Mouse (Mus musculus) intestine, embryonic 16.5 days (tissue): Measurements from ENCODE around the gene Gm960. TPM values are rescaled to one million over a fixed set of nuclear protein-coding genes. Genes with fewer than 3 reads are reported as not detected.

ENCODE experiments used
- ATAC-seq: fragments of 200-750 bp; cut with Nextera tagmentation; 2 replicates; pipeline ENCODE4 v1.8.0; 2017; ENCODE audit warnings: moderate TSS enrichment, moderate library complexity
- H3K27ac ChIP-seq: fragments of 300-500 bp; sonication (generic); 2 replicates; pipeline ENCODE4 v1.5.1; 2014; ENCODE audit warnings: mild to moderate bottlenecking, low read length
- H3K27me3 ChIP-seq: fragments of 300-500 bp; sonication (generic); replicated peaks from 2 replicates; pipeline ENCODE4 v1.6.1; 2014; ENCODE audit warnings: low read length, control low read depth, mixed read lengths; ENCODE audit not compliant: control insufficient read depth, insufficient read depth
- H3K36me3 ChIP-seq: fragments of 300-500 bp; sonication (generic); 2 replicates; pipeline ENCODE4 v1.6.1; 2014; ENCODE audit warnings: low read length, control low read depth; ENCODE audit not compliant: control insufficient read depth, insufficient read depth
- H3K4me1 ChIP-seq: fragments of 300-500 bp; sonication (generic); 2 replicates; pipeline ENCODE4 v1.6.1; 2014; ENCODE audit warnings: low read length, control low read depth, mixed read lengths; ENCODE audit not compliant: control insufficient read depth, insufficient read depth
- H3K4me2 ChIP-seq: fragments of 300-500 bp; sonication (generic); 2 replicates; pipeline ENCODE4 v1.6.1; 2014; ENCODE audit warnings: low read depth, low read length, control low read depth
- H3K4me3 ChIP-seq: fragments of 300-500 bp; sonication (generic); 2 replicates; pipeline ENCODE4 v1.5.1; 2014; ENCODE audit warnings: mild to moderate bottlenecking, low read length
- H3K9ac ChIP-seq: fragments of 300-500 bp; sonication (generic); 2 replicates; pipeline ENCODE4 v1.6.1; 2014; ENCODE audit warnings: low read depth, low read length
- H3K9me3 ChIP-seq: fragments of 300-500 bp; sonication (generic); 2 replicates; pipeline ENCODE4 v1.6.1; 2016; ENCODE audit warnings: low read length, control low read depth; ENCODE audit not compliant: control insufficient read depth
- WGBS: fragments of 180-500 bp; shearing (Covaris S2); extraction: QIAGEN DNeasy Blood & Tissue Kit; methylation state at CpG from one replicate; pipeline ENCODE4 v1.1.7; 2014; 5-methylcytosine and 5-hydroxymethylcytosine counted together
- polyA plus RNA-seq: library from polyadenylated mRNA; unstranded; fragments of >200 nt; fragmentation: Nextera tagmentation; extraction: Ambion mirVana; gene quantifications from 2 replicates; pipeline ENCODE4 v1.2.1, GENCODE M21; 2015

Gm960 gene
- polyA plus RNA-seq, 1 experiment from 2014 or later: 2.1 TPM

DNA sequence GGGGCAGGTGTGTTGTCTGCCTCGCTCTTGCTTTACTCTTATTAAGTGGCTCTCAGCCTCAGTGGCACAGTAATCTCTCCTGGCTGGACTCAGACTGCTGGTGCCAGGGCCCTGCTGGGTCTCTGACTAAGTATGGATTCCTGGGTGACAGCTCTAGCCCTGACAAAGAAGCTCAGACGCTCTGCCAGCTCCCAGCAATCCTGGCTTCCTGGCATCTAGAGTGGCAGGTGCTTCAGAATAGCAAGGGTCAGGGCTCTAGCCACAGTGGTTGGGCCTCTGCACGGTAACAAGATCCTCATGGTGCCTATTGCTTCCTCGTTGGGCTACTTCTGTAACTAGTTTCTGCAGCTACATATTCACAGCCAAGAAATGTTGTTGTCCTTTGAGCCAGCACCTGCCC is 88.4 kb downstream of the Gm960 start:
- ATAC-seq: no peak
- H3K36me3 ChIP-seq: peaks cover 16% of the 10 kb centered on the region
- no peaks in the 10 kb centered on the region for H3K9me3 ChIP-seq
- H3K27ac ChIP-seq: no peak overlapping the region
- no peaks in the 10 kb centered on the region for H3K27me3 ChIP-seq
- H3K4me3 ChIP-seq: no peak overlapping the region
- H3K4me1 ChIP-seq: peaks cover 27% of the 10 kb centered on the region
- WGBS: 62% methylated on average over 4 of the region's 4 CpGs
- no peak overlapping the region for H3K4me2 ChIP-seq
- H3K9ac ChIP-seq: no peak overlapping the region

GRCm38 (mm10) chr19:4608511-4608910 is 90.0 kb downstream of the Gm960 start:
- Histone ChIP-seq H3K9me3 (no peaks in the 10 kb centered on the region), H3K4me3 (no peak overlapping the region), H3K27me3 (no peaks in the 10 kb centered on the region), H3K27ac (no peak overlapping the region), H3K4me1 (peaks cover 33% of the 10 kb centered on the region), H3K36me3 (peaks cover 15% of the 10 kb centered on the region), H3K4me2 (no peak overlapping the region), H3K9ac (no peak overlapping the region)
- WGBS: 82% methylated on average over 4 of the region's 4 CpGs
- no peak for ATAC-seq

GRCm38 (mm10) chr19:4607406-4607805 is 91.1 kb downstream of the Gm960 start:
- H3K27me3 ChIP-seq: no peaks in the 10 kb centered on the region
- no peak for ATAC-seq
- no peak overlapping the region for H3K27ac ChIP-seq
- H3K4me1 ChIP-seq: peaks cover 25% of the 10 kb centered on the region
- no peak overlapping the region for H3K4me2 ChIP-seq
- WGBS: 91% methylated on average over 12 of the region's 12 CpGs
- H3K9me3 ChIP-seq: no peaks in the 10 kb centered on the region
- H3K4me3 ChIP-seq: no peak overlapping the region
- H3K9ac ChIP-seq: no peak overlapping the region
- peaks cover 9% of the 10 kb centered on the region for H3K36me3 ChIP-seq

- Histone ChIP-seq H3K9me3 (no peaks in the 10 kb centered on the region), H3K27me3 (no peaks in the 10 kb centered on the region), H3K4me1 (peaks cover 24% of the 10 kb centered on the region), H3K9ac (no peak overlapping the region), H3K4me3 (no peak overlapping the region), H3K4me2 (no peak overlapping the region), H3K36me3 (no peaks in the 10 kb centered on the region), H3K27ac (no peak overlapping the region)
- 66% methylated on average over 4 of the region's 4 CpGs for WGBS
- no peak for ATAC-seq
Observed at GRCm38 (mm10) chr19:4605654-4606053, 92.8 kb downstream of the Gm960 start.

DNA sequence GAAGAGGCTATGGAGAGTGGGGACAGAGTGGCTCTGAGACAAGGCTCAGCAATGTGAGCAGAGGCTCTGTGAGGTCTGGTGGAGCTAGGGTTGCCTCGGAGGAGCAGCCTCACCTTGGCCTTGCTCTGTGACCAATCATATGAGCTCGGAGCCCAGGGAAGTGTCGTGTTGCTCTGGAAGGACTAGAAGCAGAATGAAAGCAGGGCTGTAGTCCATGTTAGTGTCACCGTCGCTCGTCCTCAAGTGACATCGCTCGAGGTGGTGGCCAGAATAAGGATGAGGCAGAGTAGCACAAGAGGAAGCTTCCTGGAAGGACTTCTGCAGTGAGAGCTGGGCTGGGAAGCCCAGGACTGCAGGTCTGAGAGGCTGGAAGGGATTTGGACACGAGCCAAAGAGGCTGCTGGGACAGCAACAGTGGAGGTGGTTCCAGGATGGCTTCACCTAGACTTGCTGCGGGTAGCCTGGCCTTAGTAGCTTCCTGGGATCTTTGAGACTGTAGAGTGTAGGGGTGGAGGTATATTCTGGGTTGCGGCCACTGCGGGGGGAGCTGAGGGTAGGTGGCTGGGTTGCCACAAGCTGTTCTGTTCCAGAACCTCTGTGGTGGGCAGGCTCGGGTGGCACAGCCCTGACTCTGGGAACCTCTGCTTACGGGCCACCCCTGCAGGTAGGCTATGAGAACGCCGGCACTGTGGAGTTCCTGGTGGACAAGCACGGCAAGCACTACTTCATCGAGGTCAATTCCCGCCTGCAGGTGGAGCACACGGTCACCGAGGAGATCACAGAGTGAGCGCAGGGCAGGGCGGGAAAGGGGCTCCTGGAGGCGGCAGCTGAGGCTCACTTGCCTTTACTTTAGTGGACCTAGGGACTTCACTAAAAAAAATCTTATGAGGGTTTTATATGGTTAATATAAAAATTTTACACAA is 94.4 kb downstream of the Gm960 start:
- Histone ChIP-seq H3K9me3 (no peaks in the 10 kb centered on the region), H3K4me1 (peaks cover 18% of the 10 kb centered on the region), H3K4me2 (no peak overlapping the region; the same call in 1 of the 2 replicates), H3K27ac (peak overlapping the region; percentile 19; the same call in 1 of the 2 replicates), H3K4me3 (no peak overlapping the region), H3K27me3 (no peaks in the 10 kb centered on the region), H3K36me3 (no peaks in the 10 kb centered on the region), H3K9ac (peak overlapping the region; percentile 51)
- 35% methylated on average over 24 of the region's 24 CpGs for WGBS
- peak; percentile 82 for ATAC-seq

DNA sequence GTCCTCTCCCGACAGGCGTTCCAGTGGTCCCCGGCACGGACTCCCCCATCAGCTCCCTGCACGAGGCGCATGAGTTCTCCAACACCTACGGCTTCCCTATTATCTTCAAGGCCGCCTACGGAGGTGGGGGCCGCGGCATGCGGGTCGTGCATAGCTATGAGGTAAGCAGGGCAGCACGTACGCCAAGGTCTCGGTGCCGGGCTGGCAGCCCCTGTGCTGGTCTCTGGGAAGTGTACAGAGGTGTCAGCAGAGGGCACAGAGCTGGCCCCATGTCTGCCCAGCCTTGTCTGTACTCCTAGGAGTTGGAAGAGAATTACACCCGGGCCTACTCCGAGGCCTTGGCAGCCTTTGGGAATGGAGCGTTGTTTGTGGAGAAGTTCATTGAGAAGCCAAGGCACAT is 96.0 kb downstream of the Gm960 start:
- Histone ChIP-seq H3K4me3 (no peak overlapping the region), H3K9me3 (no peaks in the 10 kb centered on the region), H3K27me3 (no peaks in the 10 kb centered on the region), H3K36me3 (no peaks in the 10 kb centered on the region), H3K27ac (no peak overlapping the region), H3K4me1 (peaks cover 22% of the 10 kb centered on the region), H3K9ac (no peak overlapping the region), H3K4me2 (no peak overlapping the region)
- no peak for ATAC-seq
- WGBS: 87% methylated on average over 20 of the region's 20 CpGs

DNA sequence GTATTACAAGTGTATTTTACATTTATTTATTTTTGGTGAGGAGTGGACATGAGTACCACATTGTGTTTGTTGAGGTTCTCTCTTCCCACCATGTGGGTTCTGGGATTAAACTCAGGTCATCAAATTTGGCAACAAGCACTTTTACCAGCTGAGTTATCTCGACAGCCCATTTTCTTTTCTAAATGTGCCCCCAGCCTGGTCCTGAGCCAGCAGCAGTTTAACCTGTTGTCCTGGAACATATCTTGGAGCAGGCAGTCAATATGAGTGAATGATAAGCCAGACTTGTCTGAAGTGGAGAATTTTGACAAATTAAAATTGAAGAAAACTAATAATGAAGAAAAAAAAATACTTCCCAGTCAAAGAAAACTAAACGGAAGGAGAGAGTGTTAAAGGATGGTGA is 102.4 kb downstream of the Gm960 start:
- H3K4me3 ChIP-seq: no peak overlapping the region
- H3K9me3 ChIP-seq: no peaks in the 10 kb centered on the region
- no peak overlapping the region for H3K4me2 ChIP-seq
- H3K36me3 ChIP-seq: no peaks in the 10 kb centered on the region
- H3K4me1 ChIP-seq: peaks cover 10% of the 10 kb centered on the region; the same call in 1 of the 2 replicates
- no peak overlapping the region for H3K9ac ChIP-seq
- H3K27me3 ChIP-seq: no peaks in the 10 kb centered on the region
- ATAC-seq: no peak
- H3K27ac ChIP-seq: no peak overlapping the region
- WGBS: 61% methylated on average over 2 of the region's 2 CpGs

- Histone ChIP-seq H3K9ac (peak overlapping the region; percentile 37; the same call in 1 of the 2 replicates), H3K9me3 (no peaks in the 10 kb centered on the region), H3K27me3 (no peaks in the 10 kb centered on the region), H3K4me2 (no peak overlapping the region), H3K36me3 (no peaks in the 10 kb centered on the region), H3K4me1 (peaks cover 14% of the 10 kb centered on the region; the same call in 1 of the 2 replicates), H3K27ac (peak overlapping the region; percentile 77), H3K4me3 (no peak overlapping the region)
- 46% methylated on average over 7 of the region's 7 CpGs for WGBS
- ATAC-seq: peak; percentile 96
Observed at GRCm38 (mm10) chr19:4593792-4594522, 104.5 kb downstream of the Gm960 start.

DNA sequence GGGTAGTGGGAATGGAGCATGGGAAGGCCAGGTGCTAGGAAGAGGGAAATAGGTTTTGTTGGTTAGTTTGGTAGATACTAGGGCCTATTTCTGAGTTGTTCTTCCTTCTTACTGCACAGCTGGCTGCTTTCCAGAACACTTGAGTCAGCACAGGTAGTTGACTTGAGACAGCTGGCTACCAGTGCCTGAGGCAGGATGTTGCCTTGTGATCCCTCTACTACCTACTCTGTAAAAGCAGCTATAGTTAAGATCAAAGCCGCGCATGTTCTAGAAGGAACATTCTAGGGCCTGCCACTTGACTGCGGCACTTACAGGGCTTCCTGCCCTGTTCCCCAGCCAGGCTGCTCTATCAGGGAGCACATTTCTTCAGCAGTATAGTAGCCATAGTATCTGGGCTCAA is 108.4 kb downstream of the Gm960 start:
- H3K27me3 ChIP-seq: no peaks in the 10 kb centered on the region
- WGBS: 66% methylated on average over 3 of the region's 3 CpGs
- H3K27ac ChIP-seq: no peak overlapping the region
- H3K36me3 ChIP-seq: no peaks in the 10 kb centered on the region
- peaks cover 9% of the 10 kb centered on the region; the same call in 1 of the 2 replicates for H3K4me1 ChIP-seq
- no peak for ATAC-seq
- H3K4me3 ChIP-seq: no peak overlapping the region
- H3K9me3 ChIP-seq: no peaks in the 10 kb centered on the region
- H3K9ac ChIP-seq: no peak overlapping the region
- no peak overlapping the region for H3K4me2 ChIP-seq
